Mouse (Mus musculus) gonadal fat pad, adult 2 months (tissue): ENCODE measurements around the gene Rnf207. TPM values are rescaled to one million over a fixed set of nuclear protein-coding genes. Genes with fewer than 3 reads are reported as not detected.

Source experiments
- DNase-seq: peaks from one replicate; pipeline ENCODE4 v3.0.0-alpha.2; 2012; ENCODE audit warnings: low read depth
- polyA plus RNA-seq: library from polyadenylated mRNA; depleted of rRNA; stranded (reverse); fragments of >200 nt; gene quantifications from 2 replicates; pipeline ENCODE4 v1.2.3, GENCODE M21; 2012; rRNA removed

Rnf207 gene
- 3.5 and 6.1 TPM in 2 replicates for polyA plus RNA-seq

- DNase-seq: no peak
Observed at GRCm38 (mm10) chr4:152318517-152319234, at the start of gene Rnf207. Gene Rnf207 (minus strand): TSS chr4:152318993.

- DNase-seq: no peak
Observed at GRCm38 (mm10) chr4:152365228-152365627, 46.4 kb upstream of the Rnf207 start.

GRCm38 (mm10) chr4:152362180-152362579, 43.4 kb upstream of the Rnf207 start:
- DNase-seq: no peak

GRCm38 (mm10) chr4:152360855-152361254, 42.1 kb upstream of the Rnf207 start:
- DNase-seq: no peak

GRCm38 (mm10) chr4:152359700-152360099, 40.9 kb upstream of the Rnf207 start:
- no peak for DNase-seq

GRCm38 (mm10) chr4:152355672-152356071, 36.9 kb upstream of the Rnf207 start:
- no peak for DNase-seq

- no peak for DNase-seq
Observed at GRCm38 (mm10) chr4:152353886-152354637, 35.3 kb upstream of the Rnf207 start.

- no peak for DNase-seq
Observed at GRCm38 (mm10) chr4:152351422-152352305, 32.9 kb upstream of the Rnf207 start.

- DNase-seq: no peak
Observed at GRCm38 (mm10) chr4:152350722-152351421, 32.1 kb upstream of the Rnf207 start.

- DNase-seq: no peak
Observed at GRCm38 (mm10) chr4:152349837-152350381, 31.1 kb upstream of the Rnf207 start.

- no peak for DNase-seq
Observed at GRCm38 (mm10) chr4:152345120-152345889, 26.5 kb upstream of the Rnf207 start.

- no peak for DNase-seq
Observed at GRCm38 (mm10) chr4:152344651-152345050, 25.9 kb upstream of the Rnf207 start.

- no peak for DNase-seq
Observed at GRCm38 (mm10) chr4:152343296-152343695, 24.5 kb upstream of the Rnf207 start.

GRCm38 (mm10) chr4:152340584-152341284, 21.9 kb upstream of the Rnf207 start:
- no peak for DNase-seq

- no peak for DNase-seq
Observed at GRCm38 (mm10) chr4:152339293-152339790, 20.5 kb upstream of the Rnf207 start.

GRCm38 (mm10) chr4:152338419-152339292, 19.9 kb upstream of the Rnf207 start, which contains the start of gene Chd5:
Gene Chd5 (plus strand): TSS chr4:152338651.
- DNase-seq: no peak

- DNase-seq: no peak
Observed at GRCm38 (mm10) chr4:152337772-152338171, 19.0 kb upstream of the Rnf207 start.

- DNase-seq: no peak
Observed at GRCm38 (mm10) chr4:152333587-152333986, 14.8 kb upstream of the Rnf207 start.
